Mouse (Mus musculus): ENCODE data around the gene Bcl2a1d. TPM values are rescaled to one million over a fixed set of nuclear protein-coding genes. Genes with fewer than 3 reads are reported as not detected.
"Not testable (repeated sequence)": the region's sequence is repeated elsewhere in the genome, so short reads cannot be mapped to it uniquely, and the experiment has no call there.

Gene Bcl2a1d
- polyA plus RNA-seq, 1 experiment from 2014 or later: not detected

GRCm38 (mm10) chr9:88710439-88710838 lies 21.3 kb downstream of the Bcl2a1d start:
- H3K36me3 ChIP-seq (ENCODE audit: control insufficient read depth, insufficient read depth, low read length); ATAC-seq (replicated peaks; ENCODE audit: insufficient number of reproducible peaks, low FRiP score, low TSS enrichment); H3K27me3 ChIP-seq (ENCODE audit: control insufficient read depth, insufficient read depth, low read length); H3K4me1 ChIP-seq (ENCODE audit: control insufficient read depth, insufficient read depth, low read length); H3K9me3 ChIP-seq (replicated peaks; ENCODE audit: control insufficient read depth, low read length); H3K4me2 ChIP-seq; H3K9ac ChIP-seq (ENCODE audit: low read depth, low read length); H3K4me3 ChIP-seq (ENCODE audit: low read depth, low read length); H3K27ac ChIP-seq (ENCODE audit: low read depth, low read length): not testable (repeated sequence)
- 76% methylated on average over 2 of the region's 2 CpGs for WGBS (ENCODE audit: insufficient replicate concordance)

- 94% methylated on average over 5 of the region's 5 CpGs for WGBS (ENCODE audit: insufficient replicate concordance)
- not testable (repeated sequence) for H3K9me3 ChIP-seq (replicated peaks; ENCODE audit: control insufficient read depth, low read length); ATAC-seq (replicated peaks; ENCODE audit: insufficient number of reproducible peaks, low FRiP score, low TSS enrichment); H3K4me3 ChIP-seq (ENCODE audit: low read depth, low read length); H3K4me1 ChIP-seq (ENCODE audit: control insufficient read depth, insufficient read depth, low read length); H3K9ac ChIP-seq (ENCODE audit: low read depth, low read length); H3K36me3 ChIP-seq (ENCODE audit: control insufficient read depth, insufficient read depth, low read length); H3K4me2 ChIP-seq; H3K27ac ChIP-seq (ENCODE audit: low read depth, low read length); H3K27me3 ChIP-seq (ENCODE audit: control insufficient read depth, insufficient read depth, low read length)
Observed at GRCm38 (mm10) chr9:88709794-88710193, 21.9 kb downstream of the Bcl2a1d start.

GRCm38 (mm10) chr9:88709304-88709703 lies 22.4 kb downstream of the Bcl2a1d start:
- Histone ChIP-seq H3K4me3 (ENCODE audit: low read depth, low read length) (no peak overlapping the region), H3K9ac (ENCODE audit: low read depth, low read length) (no peak overlapping the region), H3K36me3 (ENCODE audit: control insufficient read depth, insufficient read depth, low read length) (no peaks in the 10 kb centered on the region), H3K4me2 (no peak overlapping the region), H3K27me3 (ENCODE audit: control insufficient read depth, insufficient read depth, low read length) (no peaks in the 10 kb centered on the region), H3K9me3 (replicated peaks; ENCODE audit: control insufficient read depth, low read length) (no peaks in the 10 kb centered on the region), H3K27ac (ENCODE audit: low read depth, low read length) (no peak overlapping the region), H3K4me1 (ENCODE audit: control insufficient read depth, insufficient read depth, low read length) (no peaks in the 10 kb centered on the region)
- no peak for ATAC-seq (replicated peaks; ENCODE audit: insufficient number of reproducible peaks, low FRiP score, low TSS enrichment)
- 81% methylated on average over 6 of the region's 6 CpGs for WGBS (ENCODE audit: insufficient replicate concordance)

DNA sequence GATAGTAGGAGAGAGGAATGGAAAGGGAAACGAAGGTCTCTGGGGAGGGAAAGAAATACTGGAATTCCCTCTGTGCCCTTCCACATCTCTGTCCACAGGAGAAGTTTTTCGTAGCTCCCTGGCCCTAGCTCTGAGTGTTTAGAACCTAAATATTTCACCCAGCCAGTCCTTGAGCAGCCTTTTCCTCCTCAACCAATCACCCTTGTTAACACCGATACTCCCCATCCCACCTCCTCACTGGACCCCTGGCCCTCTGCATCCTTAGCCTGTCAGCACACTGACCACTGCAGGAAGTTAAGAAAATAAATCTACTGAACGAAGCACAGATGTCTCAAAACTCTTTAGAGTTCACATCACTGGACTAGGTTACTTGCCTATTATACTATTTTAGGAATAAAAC lies 25.0 kb downstream of the Bcl2a1d start:
- Histone ChIP-seq H3K9ac (ENCODE audit: low read depth, low read length) (no peak overlapping the region), H3K4me3 (ENCODE audit: low read depth, low read length) (no peak overlapping the region), H3K4me2 (no peak overlapping the region), H3K36me3 (ENCODE audit: control insufficient read depth, insufficient read depth, low read length) (no peaks in the 10 kb centered on the region), H3K27me3 (ENCODE audit: control insufficient read depth, insufficient read depth, low read length) (no peaks in the 10 kb centered on the region), H3K4me1 (ENCODE audit: control insufficient read depth, insufficient read depth, low read length) (no peaks in the 10 kb centered on the region), H3K27ac (ENCODE audit: low read depth, low read length) (no peak overlapping the region), H3K9me3 (replicated peaks; ENCODE audit: control insufficient read depth, low read length) (no peaks in the 10 kb centered on the region)
- ATAC-seq (replicated peaks; ENCODE audit: insufficient number of reproducible peaks, low FRiP score, low TSS enrichment): no peak
- WGBS (ENCODE audit: insufficient replicate concordance): 59% methylated on average over 4 of the region's 4 CpGs

- not testable (repeated sequence) for H3K4me3 ChIP-seq (ENCODE audit: low read depth, low read length); H3K27me3 ChIP-seq (ENCODE audit: control insufficient read depth, insufficient read depth, low read length); H3K36me3 ChIP-seq (ENCODE audit: control insufficient read depth, insufficient read depth, low read length); ATAC-seq (replicated peaks; ENCODE audit: insufficient number of reproducible peaks, low FRiP score, low TSS enrichment); H3K4me2 ChIP-seq; H3K9ac ChIP-seq (ENCODE audit: low read depth, low read length); H3K9me3 ChIP-seq (replicated peaks; ENCODE audit: control insufficient read depth, low read length); H3K4me1 ChIP-seq (ENCODE audit: control insufficient read depth, insufficient read depth, low read length); H3K27ac ChIP-seq (ENCODE audit: low read depth, low read length)
- WGBS (ENCODE audit: insufficient replicate concordance): 70% methylated on average over 8 of the region's 8 CpGs
Observed at GRCm38 (mm10) chr9:88705157-88705556, 26.6 kb downstream of the Bcl2a1d start.

GRCm38 (mm10) chr9:88698746-88699145 lies 33.0 kb downstream of the Bcl2a1d start:
- ATAC-seq (replicated peaks; ENCODE audit: insufficient number of reproducible peaks, low FRiP score, low TSS enrichment); H3K4me3 ChIP-seq (ENCODE audit: low read depth, low read length): not testable (repeated sequence)
- no CpG with 5 or more reads among the region's 2 CpGs for WGBS (ENCODE audit: insufficient replicate concordance)

DNA sequence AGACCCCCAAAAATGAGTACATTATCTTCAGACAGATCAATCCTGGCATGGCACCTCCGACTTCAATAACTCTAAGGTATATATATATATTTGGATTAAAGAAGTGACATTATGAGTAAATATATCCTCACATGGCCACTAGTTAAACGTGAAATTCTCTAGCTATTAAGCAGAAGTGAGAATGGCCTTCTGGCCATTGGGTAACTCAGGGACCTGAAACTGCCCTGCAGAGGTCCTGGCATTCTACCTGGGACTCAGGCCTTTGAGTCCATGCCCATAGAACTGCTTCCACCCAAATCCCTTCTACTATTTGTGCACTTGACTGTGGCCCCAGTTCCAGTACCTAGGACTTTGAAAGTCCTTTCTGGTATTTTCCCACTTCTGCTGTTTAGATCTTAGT lies 40.4 kb downstream of the Bcl2a1d start:
- H3K9ac ChIP-seq (ENCODE audit: low read depth, low read length); H3K4me1 ChIP-seq (ENCODE audit: control insufficient read depth, insufficient read depth, low read length); H3K27me3 ChIP-seq (ENCODE audit: control insufficient read depth, insufficient read depth, low read length); H3K4me2 ChIP-seq; ATAC-seq (replicated peaks; ENCODE audit: insufficient number of reproducible peaks, low FRiP score, low TSS enrichment); H3K9me3 ChIP-seq (replicated peaks; ENCODE audit: control insufficient read depth, low read length); H3K27ac ChIP-seq (ENCODE audit: low read depth, low read length); H3K36me3 ChIP-seq (ENCODE audit: control insufficient read depth, insufficient read depth, low read length); H3K4me3 ChIP-seq (ENCODE audit: low read depth, low read length): not testable (repeated sequence)
- 81% methylated on average over 2 of the region's 2 CpGs for WGBS (ENCODE audit: insufficient replicate concordance)

More at GRCm38 (mm10) chr9:88698746-88699145, 33.0 kb downstream of the Bcl2a1d start:
- not testable (repeated sequence) for H3K4me1 ChIP-seq (ENCODE audit: control insufficient read depth, insufficient read depth, low read length); H3K27ac ChIP-seq (ENCODE audit: low read depth, low read length); H3K4me2 ChIP-seq; H3K36me3 ChIP-seq (ENCODE audit: control insufficient read depth, insufficient read depth, low read length); H3K9me3 ChIP-seq (replicated peaks; ENCODE audit: control insufficient read depth, low read length); H3K9ac ChIP-seq (ENCODE audit: low read depth, low read length); H3K27me3 ChIP-seq (ENCODE audit: control insufficient read depth, insufficient read depth, low read length)

GRCm38 (mm10) chr9:88689451-88689850 lies 42.3 kb downstream of the Bcl2a1d start:
- not testable (repeated sequence) for H3K36me3 ChIP-seq (ENCODE audit: control insufficient read depth, insufficient read depth, low read length); H3K9ac ChIP-seq (ENCODE audit: low read depth, low read length); H3K4me2 ChIP-seq; H3K9me3 ChIP-seq (replicated peaks; ENCODE audit: control insufficient read depth, low read length); H3K27me3 ChIP-seq (ENCODE audit: control insufficient read depth, insufficient read depth, low read length); H3K4me3 ChIP-seq (ENCODE audit: low read depth, low read length); H3K27ac ChIP-seq (ENCODE audit: low read depth, low read length); ATAC-seq (replicated peaks; ENCODE audit: insufficient number of reproducible peaks, low FRiP score, low TSS enrichment); H3K4me1 ChIP-seq (ENCODE audit: control insufficient read depth, insufficient read depth, low read length)
- WGBS (ENCODE audit: insufficient replicate concordance): 74% methylated on average over 3 of the region's 3 CpGs

DNA sequence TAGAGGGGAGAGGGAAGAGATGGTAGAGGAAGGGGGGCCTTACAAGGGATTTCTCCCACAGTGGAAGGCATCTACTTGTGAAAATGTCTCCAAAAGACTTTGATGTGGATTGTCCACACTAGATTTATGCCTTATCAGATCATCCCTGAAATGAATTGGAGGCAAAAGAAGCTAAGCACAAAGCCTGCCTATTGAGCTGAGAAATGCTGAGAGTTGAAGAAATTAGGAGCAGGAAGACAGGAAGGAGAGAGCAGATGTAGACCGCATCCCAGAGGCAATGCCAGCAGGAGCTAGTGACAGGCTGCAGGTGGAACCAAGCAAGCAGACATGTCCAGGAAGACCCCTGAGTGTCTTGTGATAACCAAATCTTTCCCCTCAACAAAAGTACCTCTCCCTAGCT lies 45.0 kb downstream of the Bcl2a1d start:
- not testable (repeated sequence) for H3K4me1 ChIP-seq (ENCODE audit: control insufficient read depth, insufficient read depth, low read length); H3K9ac ChIP-seq (ENCODE audit: low read depth, low read length); ATAC-seq (replicated peaks; ENCODE audit: insufficient number of reproducible peaks, low FRiP score, low TSS enrichment); H3K27ac ChIP-seq (ENCODE audit: low read depth, low read length); H3K36me3 ChIP-seq (ENCODE audit: control insufficient read depth, insufficient read depth, low read length); H3K9me3 ChIP-seq (replicated peaks; ENCODE audit: control insufficient read depth, low read length); H3K4me2 ChIP-seq; H3K4me3 ChIP-seq (ENCODE audit: low read depth, low read length); H3K27me3 ChIP-seq (ENCODE audit: control insufficient read depth, insufficient read depth, low read length)
- WGBS (ENCODE audit: insufficient replicate concordance): 100% methylated on average over 1 of the region's 1 CpGs
